Mouse (Mus musculus) liver, adult 2 months (tissue): ENCODE measurements around the gene Lsmem1. TPM values are rescaled to one million over a fixed set of nuclear protein-coding genes. Genes with fewer than 3 reads are reported as not detected.

Experiments
- DNase-seq: peaks from one replicate; pipeline ENCODE4 v3.0.0-alpha.2; 2011; ENCODE audit warnings: low read depth, low spot score; ENCODE audit errors: extremely low read depth
- H3K27ac ChIP-seq: fragments of 200-500 bp; replicated peaks from 2 replicates; pipeline ENCODE4 v1.5.1; 2012; ENCODE audit warnings: low read depth, mild to moderate bottlenecking, control low read depth, inconsistent platforms, low read length; ENCODE audit not compliant: insufficient read depth
- H3K27me3 ChIP-seq: fragments of 200-500 bp; 2 replicates; pipeline ENCODE4 v1.6.1; 2012; ENCODE audit warnings: mild to moderate bottlenecking, moderate library complexity, low read length, inconsistent platforms; ENCODE audit not compliant: control insufficient read depth, insufficient read depth
- H3K36me3 ChIP-seq: fragments of 200-500 bp; 2 replicates; pipeline ENCODE4 v1.6.1; 2012; ENCODE audit warnings: low read length, inconsistent platforms; ENCODE audit not compliant: control insufficient read depth, insufficient read depth
- H3K4me1 ChIP-seq: fragments of 200-500 bp; 2 replicates; pipeline ENCODE4 v1.6.1; 2011; ENCODE audit warnings: low read length; ENCODE audit not compliant: control insufficient read depth, insufficient read depth
- H3K4me3 ChIP-seq: fragments of 200-500 bp; 2 replicates; pipeline ENCODE4 v1.5.1; 2011; ENCODE audit warnings: low read depth, mild to moderate bottlenecking, control low read depth, low read length, moderate library complexity; ENCODE audit not compliant: insufficient read depth
- H3K79me2 ChIP-seq: fragments of 200-500 bp; 2 replicates; pipeline ENCODE4 v1.6.1; 2012; ENCODE audit warnings: inconsistent platforms, mild to moderate bottlenecking, low read length, moderate library complexity; ENCODE audit not compliant: control insufficient read depth, insufficient read depth
- H3K9ac ChIP-seq: fragments of 200-500 bp; 2 replicates; pipeline ENCODE4 v1.6.1; 2012; ENCODE audit warnings: low read depth, mild to moderate bottlenecking, control low read depth, inconsistent platforms, low read length
- CTCF ChIP-seq: fragments of 200-500 bp; IDR thresholded peaks from 2 replicates; pipeline ENCODE4 v1.5.1; 2011; ENCODE audit warnings: low read depth, low read length, control low read depth
- POLR2A ChIP-seq: fragments of 200-500 bp; IDR thresholded peaks from 2 replicates; pipeline ENCODE4 v1.6.1; 2011; ENCODE audit warnings: low read length, control low read depth; ENCODE audit not compliant: insufficient read depth; ENCODE audit errors: extremely low read depth
- WGBS: fragments of 180-500 bp; shearing (Covaris S2); methylation state at CpG from one replicate; pipeline ENCODE4 v1.1.7; 2018; 5-methylcytosine and 5-hydroxymethylcytosine counted together
- polyA plus RNA-seq: library from polyadenylated mRNA; depleted of rRNA; stranded (reverse); fragments of >200 nt; gene quantifications from 2 replicates; pipeline ENCODE4 v1.2.3, GENCODE M21; 2012
- total RNA-seq: library from RNA; depleted of rRNA; stranded (reverse); fragments of >200 nt; gene quantifications from 2 replicates; pipeline ENCODE4 v1.2.3, GENCODE M21; 2014

The Lsmem1 gene
- total and polyA plus RNA-seq, 2 experiments: not detected

DNA sequence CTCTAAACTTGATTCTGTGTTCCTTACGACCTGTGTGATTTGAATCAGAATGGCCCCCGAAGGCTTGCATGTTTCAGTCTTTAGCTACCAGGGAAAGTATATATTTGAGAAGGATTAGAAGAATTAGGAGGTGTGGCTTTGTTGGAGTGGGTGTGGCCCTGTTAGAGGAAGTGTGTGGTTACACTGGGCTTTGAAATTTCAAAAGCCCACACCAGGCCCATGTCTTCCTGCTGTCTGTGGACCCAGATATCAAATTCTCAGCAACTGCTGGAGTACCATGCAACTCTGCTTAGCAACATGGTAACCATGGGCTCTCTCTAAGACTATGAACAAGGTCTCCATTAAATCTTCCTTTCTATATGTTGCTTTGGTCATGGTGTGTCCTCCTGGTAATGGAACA, 27.7 kb downstream of the Lsmem1 start:
- H3K36me3 ChIP-seq: no peaks in the 10 kb centered on the region
- DNase-seq: no peak
- 92% methylated on average over 2 of the region's 2 CpGs for WGBS

DNA sequence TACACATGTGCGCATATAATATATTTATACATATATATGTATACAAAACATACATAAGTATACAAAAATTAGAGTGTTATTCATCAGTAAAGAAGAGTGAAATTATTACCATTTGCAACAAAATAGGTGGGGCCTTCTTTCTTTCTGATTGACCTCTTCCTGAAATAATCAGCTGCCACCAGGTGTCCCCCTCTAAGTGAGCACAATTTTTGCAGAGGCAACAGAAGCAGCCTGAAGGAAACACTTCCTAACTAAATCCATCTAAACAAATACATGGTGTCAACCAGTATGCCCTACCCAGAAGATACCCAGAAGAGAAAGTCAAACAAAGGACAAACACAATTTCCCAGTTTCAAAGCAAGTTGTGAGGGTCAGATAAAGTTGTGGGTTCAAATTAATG, 29.6 kb downstream of the Lsmem1 start:
- TF ChIP-seq POLR2A (no peak), CTCF (no peak)
- H3K79me2 ChIP-seq: no peaks in the 10 kb centered on the region
- whole genome bisulfite sequencing: 93% methylated on average over 1 of the region's 1 CpGs
- no peak overlapping the region for H3K27ac ChIP-seq
- H3K9ac ChIP-seq: no peak overlapping the region
- H3K4me3 ChIP-seq: no peak overlapping the region
- no peak for DNase-seq
- no peaks in the 10 kb centered on the region for H3K36me3 ChIP-seq
- no peaks in the 10 kb centered on the region for H3K4me1 ChIP-seq
- H3K27me3 ChIP-seq: no peaks in the 10 kb centered on the region

More for the DNA sequence above, 27.7 kb downstream of the Lsmem1 start:
- Histone ChIP-seq H3K4me3 (no peak overlapping the region), H3K27me3 (no peaks in the 10 kb centered on the region), H3K79me2 (no peaks in the 10 kb centered on the region), H3K27ac (no peak overlapping the region), H3K4me1 (no peaks in the 10 kb centered on the region), H3K9ac (no peak overlapping the region)
- no peak for TF ChIP-seq POLR2A
- no peak for TF ChIP-seq CTCF

DNA sequence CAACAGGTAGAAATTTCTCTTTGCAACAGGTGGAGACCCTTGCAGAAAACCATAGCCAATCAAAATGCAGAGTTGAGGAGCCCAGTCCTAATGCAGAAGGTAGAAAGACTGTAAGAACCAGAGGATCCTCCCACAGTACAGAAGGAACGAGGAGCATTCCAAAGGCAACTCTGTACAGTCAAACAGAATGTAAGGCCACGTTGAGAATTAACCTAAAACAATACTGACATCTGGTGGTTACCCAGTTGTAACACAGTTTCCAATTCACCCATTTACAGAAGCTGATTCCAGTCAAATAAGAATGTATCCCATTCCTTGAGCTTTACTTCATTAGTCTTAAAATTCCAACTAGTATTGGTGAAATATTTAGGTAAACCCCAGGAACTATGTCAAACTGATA, 34.7 kb downstream of the Lsmem1 start:
- H3K36me3 ChIP-seq: no peaks in the 10 kb centered on the region
- DNase-seq: peak; percentile 44
- 0% methylated on average over 2 of the region's 2 CpGs for WGBS
- TF ChIP-seq CTCF (peak; percentile 39; the same call in 1 of the 2 replicates), POLR2A (no peak)
- no peaks in the 10 kb centered on the region for H3K4me1 ChIP-seq
- no peaks in the 10 kb centered on the region for H3K79me2 ChIP-seq
- H3K9ac ChIP-seq: no peak overlapping the region
- H3K4me3 ChIP-seq: no peak overlapping the region
- H3K27me3 ChIP-seq: no peaks in the 10 kb centered on the region
- H3K27ac ChIP-seq: no peak overlapping the region

DNA sequence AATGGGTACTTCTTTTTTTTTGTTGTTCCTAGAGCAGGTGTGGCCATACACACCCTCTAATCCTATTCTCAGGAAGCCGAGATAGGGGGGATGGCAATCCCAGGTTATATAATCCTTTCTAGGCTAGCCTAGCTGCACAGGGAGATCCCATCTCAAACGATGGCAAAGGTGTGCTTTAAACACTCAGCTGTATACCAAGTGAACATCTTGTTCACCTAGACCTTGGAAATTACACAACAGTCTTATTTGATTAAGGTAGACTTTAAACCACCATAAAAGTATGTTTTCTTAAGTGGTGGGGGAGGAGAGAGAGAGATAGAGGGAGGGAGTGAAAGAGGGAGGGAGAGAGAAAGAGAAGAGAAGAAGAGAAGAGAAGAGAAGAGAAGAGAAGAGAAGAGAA, 38.5 kb downstream of the Lsmem1 start:
- Histone ChIP-seq H3K4me1 (no peaks in the 10 kb centered on the region), H3K79me2 (no peaks in the 10 kb centered on the region), H3K9ac (no peak overlapping the region), H3K27me3 (no peaks in the 10 kb centered on the region), H3K4me3 (no peak overlapping the region), H3K27ac (no peak overlapping the region), H3K36me3 (no peaks in the 10 kb centered on the region)
- DNase-seq: no peak
- 61% methylated on average over 2 of the region's 2 CpGs for WGBS
- TF ChIP-seq POLR2A: no peak
- TF ChIP-seq CTCF: no peak

DNA sequence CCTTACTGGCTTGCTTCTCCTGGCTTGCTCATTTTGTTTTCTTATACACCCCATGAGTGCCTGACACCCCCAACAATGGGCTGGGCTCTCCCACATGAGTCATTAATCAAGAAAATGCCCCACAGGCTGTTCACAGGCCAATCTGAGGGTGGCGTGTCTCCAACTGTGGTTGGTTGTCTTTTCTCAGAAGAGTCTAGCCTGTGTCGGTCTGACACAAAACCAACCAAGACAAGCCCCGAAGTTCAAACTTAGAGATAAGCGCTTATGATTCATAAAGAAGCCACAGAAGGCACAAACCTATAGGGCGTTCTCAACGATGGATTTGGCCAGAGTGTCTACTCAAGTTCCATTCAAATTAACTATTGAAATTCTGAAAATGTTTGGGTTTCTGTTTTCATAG, 45.1 kb downstream of the Lsmem1 start:
- 87% methylated on average over 6 of the region's 6 CpGs for WGBS
- no peaks in the 10 kb centered on the region for H3K4me1 ChIP-seq
- TF ChIP-seq CTCF (no peak), POLR2A (no peak)

DNA sequence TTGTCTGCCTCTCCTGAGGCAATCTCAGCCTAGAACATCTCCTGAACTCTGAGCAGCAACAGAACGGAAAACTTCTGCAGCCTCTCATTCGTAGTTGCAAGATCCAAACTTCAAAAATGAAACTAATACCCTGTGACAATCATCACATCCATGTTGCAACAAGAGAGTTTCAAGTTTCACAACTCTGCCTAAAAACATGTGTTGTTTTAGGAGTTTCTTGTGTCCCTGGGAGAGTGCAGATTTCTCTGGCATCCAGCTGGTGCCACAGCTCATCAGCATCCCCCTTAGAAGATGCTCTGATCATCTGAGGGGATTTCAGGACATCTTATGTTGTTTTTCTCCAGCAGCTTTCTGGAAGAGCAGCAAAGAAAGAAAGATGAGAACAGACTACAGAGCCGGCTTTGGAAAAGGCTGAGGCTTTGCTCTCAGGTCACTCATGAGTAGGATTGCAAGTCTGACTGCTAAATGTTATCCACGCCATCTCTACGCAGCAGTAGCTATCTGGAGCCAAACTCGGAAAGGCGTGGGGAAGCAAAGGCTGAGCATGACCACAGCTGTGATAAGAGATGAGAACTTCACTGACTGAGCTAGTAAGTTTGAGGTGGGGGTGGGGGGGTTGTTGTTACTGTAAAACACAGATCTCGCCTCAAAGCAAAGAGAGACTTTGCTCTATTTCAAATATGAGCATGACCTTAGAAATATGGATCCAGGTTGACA, 46.8 kb downstream of the Lsmem1 start:
- WGBS: 67% methylated on average over 8 of the region's 8 CpGs
- no peak overlapping the region for H3K27ac ChIP-seq
- no peak overlapping the region for H3K4me3 ChIP-seq
- no peaks in the 10 kb centered on the region for H3K36me3 ChIP-seq
- no peak overlapping the region for H3K9ac ChIP-seq
- no peaks in the 10 kb centered on the region for H3K79me2 ChIP-seq
- DNase-seq: no peak
- H3K27me3 ChIP-seq: no peaks in the 10 kb centered on the region
- H3K4me1 ChIP-seq: no peaks in the 10 kb centered on the region
- TF ChIP-seq POLR2A (no peak), CTCF (no peak)

More for the DNA sequence above, 45.1 kb downstream of the Lsmem1 start:
- H3K4me3 ChIP-seq: no peak overlapping the region
- H3K27me3 ChIP-seq: no peaks in the 10 kb centered on the region
- no peak overlapping the region for H3K9ac ChIP-seq
- DNase-seq: no peak
- H3K27ac ChIP-seq: no peak overlapping the region
- H3K36me3 ChIP-seq: no peaks in the 10 kb centered on the region
- no peaks in the 10 kb centered on the region for H3K79me2 ChIP-seq
